Mouse (Mus musculus) spleen, adult 2 months (tissue): ENCODE measurements around the gene Smad1. TPM values are rescaled to one million over a fixed set of nuclear protein-coding genes. Genes with fewer than 3 reads are reported as not detected.

Experiments used
- DNase-seq, 2 experiments: peaks; one replicate each; pipeline versions ENCODE4 v3.0.0 to v3.0.0-alpha.2; 2012 to 2021; ENCODE audit warnings: low spot score in 2 of 2, low read depth in 1 of 2
- H3K27ac ChIP-seq: fragments of 200-500 bp; 2 replicates; pipeline ENCODE4 v1.5.1; 2012; ENCODE audit warnings: low read length, inconsistent platforms; ENCODE audit not compliant: insufficient read depth
- H3K27me3 ChIP-seq: fragments of 200-500 bp; 2 replicates; pipeline ENCODE4 v1.6.1; 2012; ENCODE audit warnings: mild to moderate bottlenecking, moderate library complexity, low read length, inconsistent platforms; ENCODE audit not compliant: control insufficient read depth, insufficient read depth
- H3K36me3 ChIP-seq: fragments of 200-500 bp; 2 replicates; pipeline ENCODE4 v1.6.1; 2012; ENCODE audit warnings: mild to moderate bottlenecking, low read length, inconsistent platforms; ENCODE audit not compliant: control insufficient read depth, insufficient read depth
- H3K4me1 ChIP-seq: fragments of 200-500 bp; 2 replicates; pipeline ENCODE4 v1.6.1; 2011; ENCODE audit warnings: inconsistent platforms; ENCODE audit not compliant: control insufficient read depth, insufficient read depth, insufficient read length
- H3K4me3 ChIP-seq: fragments of 200-500 bp; 2 replicates; pipeline ENCODE4 v1.5.1; 2011; ENCODE audit warnings: mild to moderate bottlenecking, inconsistent platforms; ENCODE audit not compliant: insufficient read depth, insufficient read length; ENCODE audit errors: extremely low read depth
- CTCF ChIP-seq: fragments of 200-500 bp; IDR thresholded peaks from 2 replicates; pipeline ENCODE4 v1.5.1; 2011; ENCODE audit warnings: mild to moderate bottlenecking, inconsistent platforms; ENCODE audit not compliant: insufficient read depth, insufficient read length, insufficient replicate concordance; ENCODE audit errors: extremely low read depth
- POLR2A ChIP-seq: fragments of 200-500 bp; IDR thresholded peaks from 2 replicates; pipeline ENCODE4 v1.6.1; 2011; ENCODE audit warnings: low read depth, low read length, inconsistent platforms
- WGBS: fragments of 180-500 bp; shearing (Covaris S2); methylation state at CpG from one replicate; pipeline ENCODE4 v1.1.7; 2018; 5-methylcytosine and 5-hydroxymethylcytosine counted together
- polyA plus RNA-seq: library from polyadenylated mRNA; depleted of rRNA; stranded (reverse); fragments of >200 nt; gene quantifications from 2 replicates; pipeline ENCODE4 v1.2.3, GENCODE M21; 2012

Smad1 gene
- polyA plus RNA-seq, 1 experiment: 16.7 TPM

GRCm38 (mm10) chr8:79345856-79346255 lies 53.5 kb downstream of the Smad1 start:
- Histone ChIP-seq H3K36me3 (peaks cover 6% of the 10 kb centered on the region), H3K27ac (no peak overlapping the region), H3K27me3 (no peaks in the 10 kb centered on the region), H3K4me1 (0 out of 2 replicates have a peak, but pooled peaks cover 2% of the 10 kb centered on the region), H3K4me3 (no peak overlapping the region)
- 91% methylated on average over 6 of the region's 6 CpGs for WGBS
- no peak for DNase-seq
- TF ChIP-seq CTCF: no peak

- TF ChIP-seq POLR2A (no peak), CTCF (no peak)
- 89% methylated on average over 8 of the region's 8 CpGs for WGBS
- no peaks in the 10 kb centered on the region for H3K27me3 ChIP-seq
- H3K4me1 ChIP-seq: no peaks in the 10 kb centered on the region
- H3K36me3 ChIP-seq: peaks cover 4% of the 10 kb centered on the region
- DNase-seq: no peak
- H3K4me3 ChIP-seq: no peak overlapping the region
- H3K27ac ChIP-seq: no peak overlapping the region
Observed at GRCm38 (mm10) chr8:79341236-79341635, 58.1 kb downstream of the Smad1 start.

- no peak overlapping the region for H3K27ac ChIP-seq
Observed at GRCm38 (mm10) chr8:79339555-79339954, 59.8 kb downstream of the Smad1 start.

GRCm38 (mm10) chr8:79338619-79339018 lies 60.7 kb downstream of the Smad1 start:
- H3K4me3 ChIP-seq: no peak overlapping the region
- H3K27ac ChIP-seq: no peak overlapping the region
- 92% methylated on average over 10 of the region's 10 CpGs for WGBS

More at GRCm38 (mm10) chr8:79339555-79339954, 59.8 kb downstream of the Smad1 start:
- peaks cover 4% of the 10 kb centered on the region for H3K36me3 ChIP-seq
- TF ChIP-seq POLR2A: no peak
- TF ChIP-seq CTCF: peak; percentile 25; the same call in 1 of the 2 replicates
- H3K4me1 ChIP-seq: no peaks in the 10 kb centered on the region
- 70% methylated on average over 9 of the region's 9 CpGs for WGBS
- no peaks in the 10 kb centered on the region for H3K27me3 ChIP-seq
- no peak overlapping the region for H3K4me3 ChIP-seq
- no peak for DNase-seq

GRCm38 (mm10) chr8:79332109-79332900 lies 67.0 kb downstream of the Smad1 start:
- WGBS: 84% methylated on average over 22 of the region's 22 CpGs
- Histone ChIP-seq H3K27ac (no peak overlapping the region), H3K4me3 (no peak overlapping the region), H3K36me3 (no peaks in the 10 kb centered on the region), H3K4me1 (no peaks in the 10 kb centered on the region), H3K27me3 (0 out of 2 replicates have a peak, but pooled peaks cover 2% of the 10 kb centered on the region)
- no peak for TF ChIP-seq POLR2A
- no peak for TF ChIP-seq CTCF
- DNase-seq: no peak

More at GRCm38 (mm10) chr8:79338619-79339018, 60.7 kb downstream of the Smad1 start:
- Histone ChIP-seq H3K36me3 (peaks cover 4% of the 10 kb centered on the region), H3K27me3 (0 out of 2 replicates have a peak, but pooled peaks cover 2% of the 10 kb centered on the region), H3K4me1 (no peaks in the 10 kb centered on the region)
- DNase-seq: no peak
- TF ChIP-seq CTCF (no peak), POLR2A (no peak)

GRCm38 (mm10) chr8:79331571-79331970 lies 67.7 kb downstream of the Smad1 start:
- WGBS: 88% methylated on average over 2 of the region's 2 CpGs
- 0 out of 2 replicates have a peak, but pooled peaks cover 2% of the 10 kb centered on the region for H3K27me3 ChIP-seq
- no peak for DNase-seq
- TF ChIP-seq CTCF (no peak), POLR2A (no peak)
- no peak overlapping the region for H3K27ac ChIP-seq
- H3K4me1 ChIP-seq: no peaks in the 10 kb centered on the region
- no peaks in the 10 kb centered on the region for H3K36me3 ChIP-seq
- H3K4me3 ChIP-seq: no peak overlapping the region

- 91% methylated on average over 9 of the region's 9 CpGs for WGBS
- Histone ChIP-seq H3K36me3 (no peaks in the 10 kb centered on the region), H3K27me3 (0 out of 2 replicates have a peak, but pooled peaks cover 2% of the 10 kb centered on the region), H3K4me1 (no peaks in the 10 kb centered on the region), H3K4me3 (no peak overlapping the region), H3K27ac (no peak overlapping the region)
- TF ChIP-seq CTCF (no peak), POLR2A (no peak)
- no peak for DNase-seq
Observed at GRCm38 (mm10) chr8:79331017-79331416, 68.3 kb downstream of the Smad1 start.
